Mouse (Mus musculus): ENCODE measurements around the gene Ahrr.

Ahrr gene

GRCm38 (mm10) chr13:74237574-74237973 lies 54.6 kb downstream of the Ahrr start:
- DNase-seq (ENCODE audit: low read depth): no peak

GRCm38 (mm10) chr13:74220659-74221058 lies 71.5 kb downstream of the Ahrr start:
- DNase-seq (ENCODE audit: low read depth): no peak

GRCm38 (mm10) chr13:74218441-74218840 lies 73.7 kb downstream of the Ahrr start:
- no peak for DNase-seq (ENCODE audit: low read depth)

- DNase-seq (ENCODE audit: low read depth): no peak
These were observed 83.2 kb downstream of the Ahrr start for GRCm38 (mm10) chr13:74208986-74209345.

GRCm38 (mm10) chr13:74208317-74208985 lies 83.7 kb downstream of the Ahrr start, which contains the start of gene Exoc3:
Gene Exoc3 (minus strand): TSS chr13:74208732.
- DNase-seq (ENCODE audit: low read depth): peak; percentile 91

- DNase-seq (ENCODE audit: low read depth): no peak
These were observed 95.7 kb downstream of the Ahrr start for GRCm38 (mm10) chr13:74196451-74196850.

- peak; percentile 54 for DNase-seq (ENCODE audit: low read depth)
These were observed 99.5 kb downstream of the Ahrr start for GRCm38 (mm10) chr13:74192613-74193012.

- DNase-seq (ENCODE audit: low read depth): no peak
These were observed 109.0 kb downstream of the Ahrr start for GRCm38 (mm10) chr13:74183011-74183695.

- no peak for DNase-seq (ENCODE audit: low read depth)
These were observed 120.1 kb downstream of the Ahrr start for GRCm38 (mm10) chr13:74172036-74172435.

- DNase-seq (ENCODE audit: low read depth): no peak
These were observed 122.5 kb downstream of the Ahrr start for GRCm38 (mm10) chr13:74169446-74170164.

- DNase-seq (ENCODE audit: low read depth): no peak
These were observed 124.6 kb downstream of the Ahrr start for GRCm38 (mm10) chr13:74167492-74167891.

GRCm38 (mm10) chr13:74167057-74167413 lies 125.1 kb downstream of the Ahrr start:
- DNase-seq (ENCODE audit: low read depth): no peak

GRCm38 (mm10) chr13:74166348-74167056 lies 125.6 kb downstream of the Ahrr start:
- no peak for DNase-seq (ENCODE audit: low read depth)

All from 416B (cell line).